Mouse (Mus musculus) stomach, adult 2 months (tissue): ENCODE results near the gene Casp4. TPM values are rescaled to one million over a fixed set of nuclear protein-coding genes. Genes with fewer than 3 reads are reported as not detected.

Experiments
- polyA plus RNA-seq: library from polyadenylated mRNA; depleted of rRNA; stranded (reverse); fragments of >200 nt; gene quantifications from 2 replicates; pipeline ENCODE4 v1.2.3, GENCODE M21; 2012; rRNA removed

Gene Casp4
- 0.09 and 0.12 TPM in 2 replicates for polyA plus RNA-seq

GRCm38 (mm10) chr9:5308561-5308960 lies at the start of gene Casp4:
Gene Casp4 (plus strand): TSS chr9:5308828.

GRCm38 (mm10) chr9:5298329-5299131 lies 10.1 kb upstream of the Casp4 start, which contains the start of gene Casp1:
Gene Casp1 (plus strand): TSS chr9:5298517.

GRCm38 (mm10) chr9:5345291-5345898 lies 36.8 kb downstream of the Casp4 start, which contains the start of gene Casp12:
Gene Casp12 (plus strand): TSS chr9:5345430.

Other genes starting within 250 kb of the Casp4 start
- gene Casp1, start 10.3 kb upstream of the Casp4 start, polyA plus RNA-seq: not detected in 2 replicates
- 0.08 TPM in 1 of 2 replicates, not detected in the other for gene Casp12, start 36.6 kb downstream of the Casp4 start, polyA plus RNA-seq